Mouse (Mus musculus): ENCODE measurements around the gene Prlr. TPM values are rescaled to one million over a fixed set of nuclear protein-coding genes. Genes with fewer than 3 reads are reported as not detected.
A peak's percentile ranks its signal among the peaks of the same experiment; 100 is the strongest.

Prlr gene
- 1.6 and 2.0 TPM in 2 replicates for polyA plus RNA-seq (2016; fragmentation: Nextera tagmentation; extraction: Ambion mirVana)

DNA sequence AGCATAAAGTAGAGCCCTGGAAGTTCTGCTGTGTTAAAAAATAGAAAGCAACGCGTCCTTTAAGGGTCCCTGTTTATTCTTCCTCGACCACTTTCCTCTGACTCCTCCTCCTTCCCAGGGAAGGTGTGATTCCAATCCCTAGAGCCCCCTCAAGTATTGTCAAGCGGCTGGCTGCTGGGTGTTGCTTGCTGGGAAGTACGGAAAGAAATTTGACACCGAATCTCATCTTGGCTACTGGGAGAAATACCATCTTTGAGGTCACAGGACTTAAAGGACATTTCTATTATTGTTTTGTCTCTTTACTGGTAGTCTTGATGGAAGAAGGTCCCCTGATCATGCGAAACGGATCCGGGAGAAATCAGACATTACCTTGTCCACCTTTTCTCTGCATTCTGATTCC lies at the start of gene Prlr:
TSS of gene Prlr (plus strand) at position 156 of the 400 bp plus-strand sequence.
- Histone ChIP-seq H3K4me3 (peak within 1 kb of the TSS; percentile 60), H3K27me3 (replicated peaks) (no peaks in the 10 kb centered on the region), H3K4me2 (peak within 1 kb of the TSS; percentile 96), H3K36me3 (no peaks in the 10 kb centered on the region), H3K4me1 (replicated peaks) (0 out of 2 replicates have a peak, but pooled peaks cover 7% of the 10 kb centered on the region), H3K9ac (peak within 1 kb of the TSS; percentile 63), H3K27ac (ENCODE audit: poor library complexity, severe bottlenecking) (no peak within 1 kb of the TSS), H3K9me3 (replicated peaks) (no peaks in the 10 kb centered on the region)
- 2% methylated on average over 9 of the region's 9 CpGs for WGBS
- no peak for ATAC-seq (ENCODE audit: insufficient number of reproducible peaks, low FRiP score)

- H3K27ac ChIP-seq (ENCODE audit: poor library complexity, severe bottlenecking): no peak overlapping the region
- 82% methylated on average over 2 of the region's 2 CpGs for WGBS
- no peaks in the 10 kb centered on the region for H3K27me3 ChIP-seq (replicated peaks)
- no peak for ATAC-seq (ENCODE audit: insufficient number of reproducible peaks, low FRiP score)
- H3K4me3 ChIP-seq: no peak overlapping the region
- no peaks in the 10 kb centered on the region for H3K36me3 ChIP-seq
- H3K4me1 ChIP-seq (replicated peaks): no peaks in the 10 kb centered on the region
- no peak overlapping the region for H3K4me2 ChIP-seq
- H3K9ac ChIP-seq: no peak overlapping the region
- H3K9me3 ChIP-seq (replicated peaks): no peaks in the 10 kb centered on the region
Observed at GRCm38 (mm10) chr15:10133781-10134180, 43.3 kb upstream of the Prlr start.

DNA sequence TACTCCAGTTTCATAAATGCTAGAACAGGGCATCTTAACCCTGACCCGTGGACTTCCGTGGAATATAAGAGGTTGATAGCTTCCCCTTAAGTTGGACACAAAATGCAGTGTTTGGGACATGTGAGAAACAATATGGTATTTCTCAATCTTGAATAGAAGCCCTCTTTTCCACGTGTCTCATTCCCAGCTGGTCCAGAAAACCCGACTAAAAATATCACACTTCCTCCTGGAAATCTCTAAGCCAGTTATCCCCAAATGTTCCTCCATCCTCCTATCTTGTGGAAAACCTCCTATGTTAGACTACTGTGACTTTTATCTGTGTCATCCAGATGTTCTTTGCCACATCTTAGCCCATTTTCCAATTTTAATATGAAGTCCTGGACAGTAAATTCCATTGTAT lies 42.1 kb upstream of the Prlr start:
- no peaks in the 10 kb centered on the region for H3K4me1 ChIP-seq (replicated peaks)
- H3K27me3 ChIP-seq (replicated peaks): no peaks in the 10 kb centered on the region
- H3K27ac ChIP-seq (ENCODE audit: poor library complexity, severe bottlenecking): no peak overlapping the region
- 58% methylated on average over 4 of the region's 4 CpGs for WGBS
- no peak overlapping the region for H3K9ac ChIP-seq
- no peak overlapping the region for H3K4me3 ChIP-seq
- H3K36me3 ChIP-seq: no peaks in the 10 kb centered on the region
- H3K9me3 ChIP-seq (replicated peaks): no peaks in the 10 kb centered on the region
- H3K4me2 ChIP-seq: no peak overlapping the region
- ATAC-seq (ENCODE audit: insufficient number of reproducible peaks, low FRiP score): no peak

DNA sequence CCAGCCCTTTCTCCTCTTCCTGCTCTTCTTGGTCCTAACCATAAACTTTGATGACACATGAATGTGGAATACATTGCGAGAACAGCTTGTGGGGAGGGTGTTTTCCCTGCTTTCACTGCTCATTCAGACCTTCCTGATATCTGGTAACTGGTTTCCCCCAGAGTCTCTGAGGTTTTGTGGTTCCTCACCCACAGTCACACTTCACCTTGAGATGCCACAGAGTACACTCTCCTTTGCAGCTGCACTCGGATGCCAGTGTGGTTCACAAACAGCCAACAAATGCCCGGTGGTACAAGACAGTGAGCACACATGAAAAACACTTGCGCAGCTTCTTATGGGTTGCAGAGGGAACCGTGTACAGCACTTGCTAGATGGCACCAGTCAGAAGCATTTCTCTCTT lies 32.5 kb upstream of the Prlr start:
- no peaks in the 10 kb centered on the region for H3K9me3 ChIP-seq (replicated peaks)
- no peaks in the 10 kb centered on the region for H3K36me3 ChIP-seq
- no peak overlapping the region for H3K4me3 ChIP-seq
- ATAC-seq (ENCODE audit: insufficient number of reproducible peaks, low FRiP score): no peak
- 84% methylated on average over 5 of the region's 5 CpGs for WGBS
- H3K27me3 ChIP-seq (replicated peaks): no peaks in the 10 kb centered on the region
- H3K4me2 ChIP-seq: no peak overlapping the region
- H3K27ac ChIP-seq (ENCODE audit: poor library complexity, severe bottlenecking): no peak overlapping the region
- no peak overlapping the region for H3K9ac ChIP-seq
- no peaks in the 10 kb centered on the region for H3K4me1 ChIP-seq (replicated peaks)

GRCm38 (mm10) chr15:10148196-10148595 lies 28.8 kb upstream of the Prlr start:
- no peak overlapping the region for H3K9ac ChIP-seq
- no peaks in the 10 kb centered on the region for H3K9me3 ChIP-seq (replicated peaks)
- no peak overlapping the region for H3K4me3 ChIP-seq
- 86% methylated on average over 4 of the region's 4 CpGs for WGBS
- no peaks in the 10 kb centered on the region for H3K27me3 ChIP-seq (replicated peaks)
- no peak for ATAC-seq (ENCODE audit: insufficient number of reproducible peaks, low FRiP score)
- H3K36me3 ChIP-seq: no peaks in the 10 kb centered on the region
- no peak overlapping the region for H3K4me2 ChIP-seq
- H3K4me1 ChIP-seq (replicated peaks): no peaks in the 10 kb centered on the region
- no peak overlapping the region for H3K27ac ChIP-seq (ENCODE audit: poor library complexity, severe bottlenecking)

DNA sequence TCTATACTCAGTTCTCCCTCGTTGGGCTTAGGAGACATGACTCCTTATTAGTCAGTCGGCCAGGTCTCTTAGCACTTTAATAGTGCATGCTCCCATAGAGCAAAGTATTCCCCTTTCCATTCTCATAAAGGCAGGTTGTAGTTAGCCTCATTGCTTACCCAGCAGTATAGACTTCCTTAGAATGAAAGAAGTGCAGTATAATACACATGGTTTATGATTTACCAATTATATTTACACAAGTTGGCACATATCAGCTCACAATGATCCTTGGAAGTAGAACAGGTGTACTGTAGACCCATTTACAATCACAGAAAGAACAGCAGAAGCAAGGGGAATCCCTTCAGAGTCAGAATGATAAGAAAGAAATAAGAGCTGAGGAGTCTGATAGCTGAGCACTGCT lies 16.4 kb upstream of the Prlr start:
- Histone ChIP-seq H3K27ac (ENCODE audit: poor library complexity, severe bottlenecking) (no peak overlapping the region), H3K9ac (no peak overlapping the region), H3K4me2 (no peak overlapping the region), H3K9me3 (replicated peaks) (peaks cover under 1% of the 10 kb centered on the region; the same call in 1 of the 2 replicates), H3K27me3 (replicated peaks) (no peaks in the 10 kb centered on the region), H3K4me3 (no peak overlapping the region), H3K36me3 (no peaks in the 10 kb centered on the region), H3K4me1 (replicated peaks) (no peaks in the 10 kb centered on the region)
- WGBS: 85% methylated on average over 2 of the region's 2 CpGs
- no peak for ATAC-seq (ENCODE audit: insufficient number of reproducible peaks, low FRiP score)

DNA sequence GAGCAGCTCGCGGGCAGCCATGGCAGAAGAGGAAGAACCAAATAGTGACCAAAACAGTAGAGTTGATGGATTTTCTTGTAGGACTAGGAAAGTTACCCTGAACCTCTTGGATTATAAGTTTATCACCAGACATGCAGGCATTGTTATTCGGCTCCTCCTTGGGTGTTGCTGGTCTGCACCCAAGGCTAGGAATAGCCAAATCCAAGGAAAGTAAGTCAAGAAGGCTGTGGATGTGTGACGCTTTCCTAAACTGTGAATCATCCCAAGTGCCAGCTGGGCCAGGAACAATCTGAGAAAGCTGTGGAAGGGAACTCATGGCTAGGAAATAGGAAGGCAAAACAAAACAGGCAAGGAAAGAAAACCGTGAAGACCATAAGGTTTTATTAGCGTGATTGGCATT lies 2.0 kb upstream of the Prlr start:
- no peak for ATAC-seq (ENCODE audit: insufficient number of reproducible peaks, low FRiP score)
- WGBS: 85% methylated on average over 6 of the region's 6 CpGs
- Histone ChIP-seq H3K4me1 (replicated peaks) (0 out of 2 replicates have a peak, but pooled peaks cover 7% of the 10 kb centered on the region), H3K4me3 (no peak overlapping the region), H3K9ac (no peak overlapping the region), H3K9me3 (replicated peaks) (no peaks in the 10 kb centered on the region), H3K27me3 (replicated peaks) (no peaks in the 10 kb centered on the region), H3K4me2 (no peak overlapping the region), H3K36me3 (no peaks in the 10 kb centered on the region), H3K27ac (ENCODE audit: poor library complexity, severe bottlenecking) (no peak overlapping the region)

- Histone ChIP-seq H3K4me3 (no peak overlapping the region), H3K36me3 (no peaks in the 10 kb centered on the region), H3K4me2 (no peak overlapping the region), H3K4me1 (replicated peaks) (0 out of 2 replicates have a peak, but pooled peaks cover 7% of the 10 kb centered on the region), H3K27me3 (replicated peaks) (no peaks in the 10 kb centered on the region), H3K9ac (no peak overlapping the region), H3K9me3 (replicated peaks) (no peaks in the 10 kb centered on the region), H3K27ac (ENCODE audit: poor library complexity, severe bottlenecking) (no peak overlapping the region)
- WGBS: 70% methylated on average over 7 of the region's 7 CpGs
- no peak for ATAC-seq (ENCODE audit: insufficient number of reproducible peaks, low FRiP score)
Observed at GRCm38 (mm10) chr15:10175656-10176055, 1.4 kb upstream of the Prlr start.

GRCm38 (mm10) chr15:10177519-10178130 lies 587 bp downstream of the Prlr start:
- no peaks in the 10 kb centered on the region for H3K9me3 ChIP-seq (replicated peaks)
- H3K36me3 ChIP-seq: no peaks in the 10 kb centered on the region
- H3K4me1 ChIP-seq (replicated peaks): 0 out of 2 replicates have a peak, but pooled peaks cover 7% of the 10 kb centered on the region
- ATAC-seq (ENCODE audit: insufficient number of reproducible peaks, low FRiP score): peak; percentile 39; the same call in 1 of the 2 replicates
- H3K4me2 ChIP-seq: peak overlapping the region; percentile 96
- H3K27me3 ChIP-seq (replicated peaks): no peaks in the 10 kb centered on the region
- H3K9ac ChIP-seq: peak overlapping the region; percentile 63
- WGBS: under 1% methylated on average over 30 of the region's 30 CpGs
- H3K4me3 ChIP-seq: peak overlapping the region; percentile 60
- H3K27ac ChIP-seq (ENCODE audit: poor library complexity, severe bottlenecking): no peak overlapping the region

GRCm38 (mm10) chr15:10178131-10178566 lies 1.1 kb downstream of the Prlr start:
- Histone ChIP-seq H3K27me3 (replicated peaks) (no peaks in the 10 kb centered on the region), H3K4me3 (peak overlapping the region; percentile 60), H3K36me3 (no peaks in the 10 kb centered on the region), H3K9me3 (replicated peaks) (no peaks in the 10 kb centered on the region), H3K27ac (ENCODE audit: poor library complexity, severe bottlenecking) (no peak overlapping the region), H3K4me2 (peak overlapping the region; percentile 96), H3K9ac (peak overlapping the region; percentile 63), H3K4me1 (replicated peaks) (0 out of 2 replicates have a peak, but pooled peaks cover 7% of the 10 kb centered on the region)
- WGBS: 3% methylated on average over 10 of the region's 10 CpGs
- no peak for ATAC-seq (ENCODE audit: insufficient number of reproducible peaks, low FRiP score)

GRCm38 (mm10) chr15:10180694-10181093 lies 3.7 kb downstream of the Prlr start:
- H3K4me1 ChIP-seq (replicated peaks): 0 out of 2 replicates have a peak, but pooled peaks cover 7% of the 10 kb centered on the region
- H3K4me3 ChIP-seq: no peak overlapping the region
- no peaks in the 10 kb centered on the region for H3K36me3 ChIP-seq
- H3K27ac ChIP-seq (ENCODE audit: poor library complexity, severe bottlenecking): no peak overlapping the region
- H3K27me3 ChIP-seq (replicated peaks): no peaks in the 10 kb centered on the region
- no peak overlapping the region for H3K9ac ChIP-seq
- no peak overlapping the region for H3K4me2 ChIP-seq
- no peak for ATAC-seq (ENCODE audit: insufficient number of reproducible peaks, low FRiP score)
- WGBS: 55% methylated on average over 4 of the region's 4 CpGs
- no peaks in the 10 kb centered on the region for H3K9me3 ChIP-seq (replicated peaks)
